Mouse (Mus musculus) right cerebral cortex, postnatal 36 days (tissue): ENCODE results near the gene Ran.
"Not testable (repeated sequence)": the region's sequence is repeated elsewhere in the genome, so short reads cannot be mapped to it uniquely, and the experiment has no call there.

Experiments used
- DNase-seq, 2 experiments: peaks; one replicate each; pipeline ENCODE4 v3.0.0; 2022; ENCODE audit warnings: low spot score in 2 of 2, mixed read lengths in 1 of 2

Gene Ran

DNA sequence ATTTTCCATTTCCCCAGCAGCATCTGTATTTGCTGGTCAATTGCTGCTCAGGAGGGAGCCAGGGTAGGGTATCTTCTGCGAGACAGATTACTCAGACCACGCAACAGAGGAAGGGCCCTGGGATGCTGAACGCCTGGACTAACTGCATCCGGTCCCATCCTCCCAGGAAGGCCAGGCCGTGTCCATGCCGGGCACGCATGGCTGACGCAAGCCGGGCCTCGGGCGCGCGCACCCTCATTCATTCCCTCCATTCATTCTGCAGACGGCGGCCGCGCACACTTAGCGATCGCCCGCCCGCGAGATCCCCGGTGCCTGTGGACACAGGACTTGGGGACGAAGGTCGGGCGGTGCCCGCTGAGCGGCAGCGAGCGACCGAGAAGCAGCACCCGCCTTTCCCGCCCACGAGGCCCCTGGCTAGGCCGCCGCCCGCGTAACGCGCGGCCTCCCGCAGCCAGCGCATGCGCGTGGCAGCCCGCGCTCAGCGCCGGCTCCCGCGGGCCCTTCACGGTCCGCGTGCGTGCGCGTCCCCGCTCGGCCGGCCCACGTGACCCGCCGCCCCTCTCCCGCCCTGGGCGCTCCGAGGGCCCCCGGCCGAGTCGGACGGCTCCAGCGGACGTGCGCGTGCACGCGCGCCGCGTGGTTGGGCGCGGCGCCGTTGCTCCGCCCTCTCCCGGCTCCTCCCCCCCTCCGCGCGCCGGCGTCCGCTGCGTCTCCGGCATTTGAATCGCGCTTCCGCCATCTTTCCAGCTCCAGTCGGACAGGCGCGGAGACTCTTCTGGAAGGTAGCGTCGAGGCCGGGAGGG lies at the start of gene Ran:
Gene Ran (plus strand): TSS at position 573 of the 803 bp plus-strand sequence.
- peak; percentile 91 to 93 for DNase-seq

DNA sequence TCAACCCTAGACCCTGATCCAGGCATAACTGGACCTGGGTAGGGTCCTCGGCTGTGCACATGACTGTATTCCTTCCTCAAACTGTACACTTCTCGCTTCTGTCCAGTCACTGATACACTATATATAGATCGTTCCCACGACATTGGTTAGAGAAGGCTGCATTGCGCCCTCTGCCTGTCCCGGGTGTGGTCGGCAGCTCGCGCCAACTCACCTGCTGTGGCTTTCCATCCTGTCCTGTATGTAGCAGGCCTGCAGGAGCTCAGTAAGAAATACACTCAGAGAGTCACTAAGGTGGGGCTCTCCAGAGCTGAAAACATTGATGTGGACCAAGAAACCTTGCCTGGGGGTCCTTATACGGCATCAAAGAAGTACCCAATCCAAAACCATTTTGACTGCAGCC lies 49.0 kb upstream of the Ran start:
- DNase-seq, result no peak

DNA sequence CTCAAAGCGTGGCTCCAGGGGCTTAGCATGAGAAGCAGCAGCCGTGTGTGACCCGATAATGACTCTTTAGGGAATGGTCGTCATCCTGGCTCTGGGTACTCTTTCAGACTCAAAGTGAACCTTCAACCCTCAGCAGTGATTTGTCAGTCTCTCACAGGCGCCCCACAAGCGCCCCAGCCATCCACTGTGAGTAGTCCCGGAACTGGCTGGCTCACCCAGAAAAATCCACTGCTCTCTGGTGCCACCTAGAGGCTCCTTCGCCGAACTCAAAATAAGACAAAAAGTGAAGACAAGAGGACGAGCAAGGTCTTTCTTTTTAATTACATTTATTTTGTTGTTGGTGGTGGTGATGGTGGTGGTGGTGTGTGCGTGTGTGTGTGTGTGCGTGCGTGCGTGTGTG lies 48.6 kb upstream of the Ran start:
- peak in 1 of 2 experiments; percentile 55 for DNase-seq

DNA sequence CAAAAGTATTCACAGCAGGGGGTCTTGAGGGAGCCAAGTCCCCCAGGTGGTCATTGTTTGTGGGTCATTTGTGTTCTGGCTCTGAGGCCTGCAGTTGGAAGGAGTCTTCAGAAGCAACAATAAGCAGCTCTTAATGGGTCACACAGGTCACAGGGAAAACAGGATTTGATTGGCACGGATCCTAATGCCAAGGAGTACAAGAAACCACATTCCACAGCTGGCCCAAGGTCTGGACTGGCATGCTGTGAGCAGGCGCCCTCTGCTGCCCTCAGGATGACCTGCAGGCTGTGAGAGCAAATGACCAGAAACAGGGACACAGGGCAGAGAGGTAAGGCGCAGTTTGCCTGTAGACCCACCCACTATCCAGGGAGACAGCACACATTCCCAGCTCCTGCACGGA lies 43.6 kb upstream of the Ran start:
- no peak for DNase-seq

DNA sequence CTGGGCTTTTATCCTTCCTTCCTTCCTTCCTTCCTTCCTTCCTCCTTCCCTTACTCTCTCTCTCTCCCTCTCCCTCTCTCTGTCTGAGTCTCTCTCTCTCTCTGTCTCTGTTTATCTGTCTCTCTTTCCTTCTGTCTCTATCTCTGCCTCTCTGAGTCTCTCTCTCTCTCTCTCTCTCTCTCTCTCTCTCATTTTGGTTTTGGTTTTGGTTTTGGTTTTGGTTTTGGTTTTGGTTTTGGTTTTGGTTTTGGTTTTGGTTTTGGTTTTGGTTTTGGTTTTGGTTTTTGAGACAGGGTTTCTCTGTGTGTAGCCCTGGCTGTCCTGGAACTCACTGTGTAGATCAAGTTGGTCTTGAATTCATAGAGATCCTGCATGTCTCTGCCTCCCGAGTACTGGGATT lies 42.4 kb upstream of the Ran start:
- DNase-seq, result not testable (repeated sequence)

DNA sequence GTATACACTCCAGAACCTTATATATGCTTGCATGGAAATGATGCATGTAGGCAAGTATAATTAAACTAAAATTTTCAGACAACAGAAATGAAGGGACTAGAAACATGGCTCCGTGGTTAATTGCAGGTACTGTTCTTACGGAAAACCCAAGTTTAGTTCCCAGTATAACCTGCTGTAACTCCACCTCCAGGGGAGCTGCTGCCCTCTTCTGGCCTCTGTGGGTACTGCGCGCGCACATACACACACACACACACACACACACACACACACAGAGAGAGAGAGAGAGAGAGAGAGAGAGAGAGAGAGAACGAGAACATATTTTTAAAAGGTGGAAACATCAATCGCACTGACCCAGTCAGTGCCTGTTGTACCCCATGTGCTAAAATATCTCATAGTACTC lies 40.9 kb upstream of the Ran start:
- DNase-seq, result no peak

DNA sequence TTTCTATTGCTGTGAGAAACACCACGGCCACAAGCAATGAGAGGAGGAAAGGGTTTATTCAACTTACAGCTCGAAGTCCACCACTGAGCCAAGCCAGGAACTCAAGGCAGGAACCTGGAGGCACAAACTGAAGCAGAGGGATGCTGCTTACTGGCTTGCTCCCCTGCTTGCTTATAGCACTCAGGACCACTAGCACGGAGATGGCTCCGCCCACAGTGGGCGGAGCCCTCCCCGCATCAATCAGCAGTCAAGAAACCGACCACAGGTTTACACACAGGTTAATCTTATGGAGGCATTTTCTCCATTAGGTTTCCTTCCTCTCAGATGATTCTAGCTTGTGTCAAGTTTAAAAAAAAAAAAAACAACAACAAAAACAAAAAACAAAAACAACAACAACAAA lies 39.0 kb upstream of the Ran start:
- DNase-seq, result no peak

DNA sequence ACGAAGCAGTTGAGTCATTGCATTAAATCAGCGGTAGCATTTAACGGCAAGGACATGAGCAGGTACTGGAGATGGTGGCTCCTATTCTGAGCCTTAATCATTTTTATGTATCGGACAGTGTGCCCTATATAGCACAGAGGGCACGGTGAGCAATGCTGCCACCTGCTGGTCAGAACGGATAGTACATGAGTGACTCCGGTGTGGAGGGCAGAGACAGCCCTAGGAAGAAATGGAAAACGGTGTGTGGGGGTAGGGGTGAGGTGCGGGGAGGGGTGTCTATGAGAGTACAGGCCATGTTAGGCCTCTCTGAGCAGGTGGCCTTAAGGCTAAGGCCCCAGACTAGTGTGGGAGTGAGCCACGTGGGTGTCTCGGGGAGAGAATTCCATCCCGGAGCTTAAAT lies 38.3 kb upstream of the Ran start:
- no peak for DNase-seq

DNA sequence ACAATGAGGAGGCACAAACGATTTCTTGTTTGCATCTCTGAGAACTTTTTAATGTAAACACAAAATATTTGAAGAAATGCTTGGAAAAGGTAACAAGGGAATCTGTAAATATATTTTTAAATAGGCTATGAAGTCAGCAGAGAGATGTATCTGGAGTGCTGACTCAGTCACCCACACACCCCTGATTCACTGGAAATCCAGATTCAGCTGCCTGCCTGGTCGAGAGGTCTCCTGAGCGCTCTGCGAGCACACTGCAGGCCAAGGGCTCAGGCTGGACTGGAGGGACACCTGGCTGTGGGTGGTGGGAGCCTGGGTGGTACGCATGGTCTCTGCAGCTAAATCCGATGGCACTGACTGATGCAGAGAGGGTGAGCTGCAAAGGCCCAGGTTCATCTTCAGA lies 35.3 kb upstream of the Ran start:
- DNase-seq, result no peak

DNA sequence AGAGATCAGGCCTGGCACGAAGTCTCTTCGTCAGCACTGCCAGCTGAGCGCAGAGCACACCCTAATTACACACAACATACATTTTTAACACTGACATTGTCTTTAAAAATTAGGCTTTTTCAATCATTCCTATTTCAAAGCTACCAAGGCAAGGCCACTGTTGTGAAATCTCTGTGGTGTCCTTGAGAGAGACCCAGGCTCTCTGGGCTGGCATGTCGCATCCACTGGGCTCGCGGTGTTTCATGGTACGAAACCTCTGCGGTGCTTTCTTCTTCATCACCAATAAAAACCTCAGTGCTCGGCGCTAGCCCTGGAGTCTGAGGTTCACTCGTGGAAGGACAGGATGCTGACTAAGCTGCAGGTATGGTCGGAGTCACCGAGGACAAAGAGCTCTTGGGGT lies 33.9 kb upstream of the Ran start:
- no peak for DNase-seq

DNA sequence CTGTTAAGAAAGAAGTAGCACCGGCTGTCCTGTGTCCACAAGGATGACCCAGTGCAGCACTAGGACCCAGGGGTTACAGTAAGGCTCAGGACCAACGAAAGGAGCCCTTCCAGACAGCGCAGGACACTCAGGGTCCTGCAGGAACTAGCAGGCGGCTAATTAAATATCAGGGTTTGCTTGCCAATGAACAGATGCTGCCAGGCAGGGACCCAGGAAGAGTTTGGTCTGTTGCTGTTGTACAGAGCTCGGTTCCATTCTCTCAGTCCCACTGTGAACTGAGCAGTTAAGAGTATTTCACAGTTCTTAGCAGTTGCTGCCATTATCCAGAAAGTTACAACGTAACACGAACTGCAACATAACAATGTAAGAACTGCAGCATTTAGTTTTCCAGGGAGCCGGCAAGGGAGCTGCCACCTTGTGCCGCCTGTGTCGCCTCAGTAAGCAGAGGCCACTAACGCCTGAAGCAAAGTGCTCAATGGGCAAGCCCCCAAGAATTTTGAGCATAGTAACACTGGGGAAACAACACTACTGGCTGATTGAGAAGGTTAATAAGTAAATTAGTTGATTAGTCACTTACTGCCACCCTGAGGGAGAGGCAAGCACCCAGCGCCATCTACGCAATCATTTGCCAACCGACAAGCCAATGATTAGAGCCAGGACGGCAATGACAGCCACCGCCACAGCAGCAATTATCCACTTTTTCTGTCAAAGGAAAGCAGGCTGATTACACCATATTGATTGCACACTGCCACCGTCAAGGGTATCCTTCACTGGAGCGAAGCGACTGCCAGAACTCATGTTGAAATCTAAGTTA lies 32.5 kb upstream of the Ran start:
- DNase-seq, result no peak

DNA sequence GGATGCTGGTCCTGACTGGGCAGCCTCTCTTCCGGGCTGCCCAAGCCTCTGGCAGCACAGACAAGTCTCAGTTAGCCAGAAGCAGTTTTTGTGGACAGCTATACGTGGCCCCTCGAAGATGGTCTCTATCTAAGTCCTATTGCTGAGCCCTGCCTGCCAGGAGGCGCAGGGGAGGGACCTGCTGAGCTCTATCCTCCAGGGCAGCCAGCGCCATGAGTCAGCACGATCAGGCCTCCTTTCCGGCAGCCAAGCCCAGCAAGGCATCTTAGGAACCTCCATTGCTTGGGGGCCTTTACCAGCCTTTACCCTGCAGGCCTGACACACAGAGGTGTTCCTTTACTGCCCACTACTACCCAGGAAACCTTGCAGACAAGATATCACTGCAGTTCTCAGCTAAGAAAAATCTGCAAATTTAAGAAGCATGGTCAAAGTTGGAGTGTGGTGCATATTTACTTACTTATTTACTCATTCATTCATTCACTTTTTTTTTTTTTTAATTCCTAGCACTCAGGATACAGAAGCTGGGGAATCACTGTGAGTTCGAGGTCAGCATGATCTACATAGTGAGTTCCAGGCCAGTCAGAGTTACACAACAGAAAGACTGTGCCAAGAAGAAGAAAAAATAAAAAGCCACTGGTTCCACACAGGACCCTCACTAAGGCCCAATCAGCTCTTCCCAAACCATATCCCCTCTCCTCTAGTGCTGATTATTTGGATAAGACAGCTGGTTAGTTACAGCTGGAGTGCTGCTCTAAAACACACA lies 19.0 kb upstream of the Ran start:
- DNase-seq, result no peak

DNA sequence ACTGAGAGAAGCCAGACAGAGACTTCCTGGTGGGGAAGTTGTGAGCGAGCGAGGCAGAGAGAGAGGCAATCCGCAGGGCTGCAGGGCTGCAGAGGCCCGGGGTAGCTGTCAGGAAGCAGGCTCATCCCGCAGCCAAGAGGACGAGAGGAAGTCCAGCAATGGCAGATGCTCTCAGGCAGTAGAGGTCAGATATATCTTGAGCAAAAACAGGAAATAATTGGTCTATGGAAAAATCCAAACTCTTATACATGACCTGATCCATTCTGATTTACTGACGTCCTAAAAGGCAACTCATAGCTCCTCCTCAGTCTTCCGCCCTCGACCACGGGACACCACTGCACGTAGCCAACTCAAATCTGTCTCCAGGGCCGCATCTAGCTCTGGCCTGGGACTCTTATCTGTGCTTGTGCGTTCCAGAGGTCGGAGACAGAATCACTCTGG lies 17.3 kb upstream of the Ran start:
- DNase-seq, result no peak

DNA sequence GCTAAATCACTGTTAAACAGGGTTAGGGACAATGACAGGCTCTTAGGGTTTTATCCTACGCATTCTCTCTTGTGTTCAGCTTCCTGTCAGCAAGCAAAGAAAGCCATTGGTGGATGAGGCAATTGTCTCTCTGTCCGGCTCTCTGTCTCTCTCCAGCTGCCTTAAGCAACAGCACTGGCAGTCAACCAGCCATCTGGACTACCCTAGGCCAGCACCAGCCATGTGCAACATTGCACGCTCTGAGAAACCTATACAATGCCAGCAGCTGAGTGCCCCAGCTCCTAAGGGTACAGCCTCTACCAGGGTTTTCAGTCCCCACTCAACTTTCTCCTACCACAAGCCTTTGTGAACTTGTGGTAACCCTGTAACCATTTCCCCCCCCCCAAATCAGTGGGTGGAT lies 14.5 kb upstream of the Ran start:
- DNase-seq, result no peak

DNA sequence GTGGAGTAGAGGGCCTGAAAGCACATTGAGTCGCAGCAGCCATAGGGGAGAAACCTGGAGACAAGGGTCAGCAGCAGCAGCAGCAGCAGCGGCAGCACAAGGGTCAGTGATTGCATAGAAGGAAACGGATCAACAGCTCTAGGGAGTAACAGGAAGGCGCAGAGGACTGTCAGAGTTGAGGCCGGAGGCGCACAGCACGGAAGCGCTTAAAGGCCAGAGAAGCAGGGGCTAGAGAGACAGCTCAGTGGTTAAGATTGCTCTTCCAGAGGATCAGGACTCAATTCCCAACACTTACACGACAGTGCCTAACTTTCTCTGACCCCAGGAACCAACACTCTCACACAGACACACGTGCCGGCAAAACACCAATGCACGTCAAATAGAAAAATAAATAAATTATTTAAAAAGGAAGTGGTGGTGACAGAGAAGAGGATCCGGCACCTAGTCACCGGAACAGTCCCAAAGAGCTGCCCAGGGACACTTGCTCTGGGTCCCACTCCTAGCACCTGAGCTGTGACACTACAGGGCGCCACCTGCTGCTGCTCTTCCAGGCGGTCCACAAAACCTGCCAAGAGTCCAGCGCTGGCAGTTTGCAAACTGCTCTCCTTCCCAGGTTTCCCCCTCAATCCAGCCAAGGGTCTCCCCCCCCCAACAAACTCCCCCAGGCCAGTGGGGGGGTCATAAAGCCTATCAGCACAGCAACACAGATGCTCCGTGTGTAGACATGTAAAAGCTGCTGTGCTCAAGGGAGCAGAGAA lies 13.7 kb upstream of the Ran start:
- DNase-seq, result no peak

DNA sequence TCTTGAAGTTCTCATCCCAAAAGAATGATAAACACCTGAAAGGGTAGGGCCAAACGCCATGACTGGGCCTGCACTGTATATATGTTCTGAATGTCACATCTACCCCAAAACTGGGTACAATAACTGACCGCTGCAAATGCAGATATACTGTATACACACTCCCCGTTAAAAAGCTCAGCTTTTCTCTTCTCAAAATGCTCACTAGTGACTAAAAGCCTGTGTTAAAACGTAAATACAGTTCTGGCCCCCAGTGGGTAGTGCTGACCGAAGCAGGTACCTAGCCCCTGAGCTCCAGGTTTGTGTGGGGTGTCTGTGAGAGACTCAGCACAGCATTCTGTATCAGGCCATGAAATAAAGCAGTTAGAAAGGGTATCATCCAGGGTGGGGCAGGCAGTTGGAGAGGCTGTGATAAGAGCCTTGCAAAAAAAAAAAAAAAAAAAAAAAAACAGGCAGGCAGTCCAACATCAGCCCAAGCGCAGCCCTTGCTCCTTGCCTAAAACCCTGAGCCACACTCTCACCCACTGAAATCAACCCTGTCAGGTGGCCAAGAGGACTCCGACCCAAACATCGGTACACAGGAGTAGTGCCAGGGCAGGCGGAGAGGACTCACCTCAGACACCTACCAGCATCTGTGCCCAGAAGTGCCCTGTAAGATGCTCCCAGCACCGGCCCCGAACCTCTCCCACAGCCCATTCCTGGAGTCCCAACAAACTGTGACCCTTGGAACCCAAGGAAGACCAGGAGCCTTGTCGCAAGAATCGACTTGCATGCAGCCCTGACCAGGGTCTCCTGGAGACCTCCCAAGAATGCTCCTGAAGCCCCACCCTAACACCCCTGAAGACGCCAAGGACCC lies 12.5 kb upstream of the Ran start:
- no peak for DNase-seq

DNA sequence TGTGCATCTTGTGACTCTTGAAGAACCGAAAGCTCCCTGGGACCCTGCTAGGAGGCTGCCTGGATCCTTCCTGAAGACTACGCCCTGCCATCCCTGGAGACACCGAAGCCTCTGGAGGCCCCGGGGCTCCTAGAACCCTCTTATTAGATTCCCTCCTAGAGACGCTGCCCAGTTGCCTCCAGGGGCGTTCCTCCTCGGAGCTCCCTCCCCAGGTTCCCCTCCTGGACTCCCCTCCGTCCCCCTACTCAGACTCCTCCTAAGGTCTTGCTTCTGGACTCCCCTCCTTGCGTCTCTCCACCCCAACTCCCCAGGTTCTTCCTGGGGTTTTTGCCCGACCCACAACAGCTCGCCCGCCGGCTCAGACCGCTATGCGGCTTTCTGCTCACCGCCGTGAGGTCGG lies 11.9 kb upstream of the Ran start:
- DNase-seq, result no peak

DNA sequence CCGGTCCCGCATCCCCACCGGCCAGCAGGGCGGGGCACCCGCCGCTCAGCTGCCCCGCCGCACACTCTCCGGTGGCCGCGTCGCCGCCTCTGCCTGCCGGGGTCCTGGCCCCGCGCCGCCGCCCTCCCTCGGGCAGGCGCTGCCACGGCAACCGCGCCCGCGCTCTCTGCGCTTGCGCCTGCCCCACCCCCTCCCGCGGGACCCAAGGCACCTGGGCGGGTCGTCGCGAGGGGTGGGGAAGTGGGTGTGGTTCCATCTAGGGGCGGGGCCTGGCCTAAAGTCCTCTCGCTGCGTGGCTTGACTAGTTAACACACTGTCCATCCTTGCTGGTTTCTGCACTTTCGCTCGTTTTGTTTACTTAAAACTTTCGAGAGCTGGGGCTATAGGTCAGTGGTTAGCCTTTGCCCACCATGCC lies 11.4 kb upstream of the Ran start, which contains the start of gene Stx2:
Gene Stx2 (minus strand): TSS at position 163 of the 415 bp plus-strand sequence.
- peak; percentile 82 to 85 for DNase-seq

DNA sequence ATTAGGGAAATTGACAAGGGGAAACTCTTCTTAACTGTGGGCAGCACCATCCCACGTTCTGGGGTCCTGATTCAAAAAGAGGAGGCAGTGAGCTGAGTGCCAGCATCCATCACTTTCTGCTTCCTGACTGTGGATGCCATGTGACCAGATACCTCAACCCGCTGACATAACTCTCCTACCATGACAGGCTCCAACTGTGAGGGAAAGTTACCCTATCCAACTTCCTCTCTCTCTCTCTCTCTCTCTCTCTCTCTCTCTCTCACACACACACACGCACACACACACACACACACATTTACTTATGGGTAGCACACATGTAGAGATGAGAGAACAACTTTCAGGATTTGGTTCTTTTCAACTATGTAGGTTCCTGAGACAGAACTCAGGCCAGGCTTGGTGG lies 10.3 kb upstream of the Ran start:
- DNase-seq, result no peak

DNA sequence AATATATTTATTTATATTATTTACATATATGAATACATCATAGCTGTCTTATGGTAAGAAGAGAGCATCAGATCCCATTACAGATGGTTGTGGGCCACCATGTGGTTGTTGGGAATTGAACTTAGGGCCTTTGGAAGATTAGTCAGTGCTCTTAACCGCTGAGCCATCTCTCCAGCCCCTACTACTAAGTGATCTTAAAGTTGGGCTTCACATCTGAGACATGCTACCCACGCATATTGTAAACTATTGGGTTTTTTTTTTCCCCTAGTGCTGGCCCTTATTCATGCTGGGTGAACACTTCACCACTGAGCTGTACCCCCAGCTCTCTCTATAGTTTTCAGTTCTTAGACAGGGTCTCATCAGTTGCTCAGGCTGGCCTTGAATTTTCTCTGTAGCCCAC lies 8.9 kb upstream of the Ran start:
- no peak for DNase-seq

DNA sequence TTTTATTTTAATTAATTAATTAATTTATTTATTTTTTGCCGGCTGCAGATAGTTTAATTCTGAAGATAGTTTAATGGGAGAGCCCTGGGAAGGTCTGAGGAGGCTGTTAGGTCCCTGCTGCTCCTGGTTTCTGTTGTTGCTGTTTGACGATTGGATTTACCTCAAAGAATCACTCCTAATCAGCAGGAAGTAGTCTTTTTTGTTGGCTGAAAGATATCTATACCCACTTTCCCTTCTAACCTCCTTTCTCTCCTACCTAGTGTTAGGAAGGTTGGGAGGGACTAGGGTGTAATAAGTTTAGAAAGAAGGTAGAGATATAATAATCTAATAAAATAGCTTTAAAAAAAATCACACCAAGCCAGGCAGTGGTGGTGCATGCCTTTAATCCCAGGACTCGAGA lies 4.8 kb upstream of the Ran start:
- no peak for DNase-seq
